Mouse (Mus musculus): ENCODE results near the gene Kcnk5. TPM values are rescaled to one million over a fixed set of nuclear protein-coding genes. Genes with fewer than 3 reads are reported as not detected.

Kcnk5 gene
- polyA plus RNA-seq, 1 experiment: 48.0 TPM

- WGBS: 18% methylated on average over 10 of the region's 10 CpGs
- no peaks in the 10 kb centered on the region for H3K36me3 ChIP-seq (ENCODE audit: control insufficient read depth, insufficient read depth, low read length)
- H3K4me3 ChIP-seq (ENCODE audit: low read depth, low read length): peak overlapping the region; percentile 16; the same call in 1 of the 2 replicates
- peaks cover 49% of the 10 kb centered on the region for H3K4me1 ChIP-seq (ENCODE audit: control insufficient read depth, insufficient read depth, insufficient read length, low read length)
- H3K27ac ChIP-seq (ENCODE audit: insufficient read depth, low read depth, low read length): peak overlapping the region; percentile 95
- no peaks in the 10 kb centered on the region for H3K27me3 ChIP-seq (ENCODE audit: control insufficient read depth, insufficient read depth, low read length)
- TF ChIP-seq POLR2A (IDR thresholded peaks at IDR 0.05; ENCODE audit: low read depth, low read length) (no peak), CTCF (IDR thresholded peaks at IDR 0.05; ENCODE audit: extremely low read depth, insufficient read length, insufficient replicate concordance, low read depth, low read length) (no peak)
Measured at GRCm38 (mm10) chr14:20224576-20225218, 43.1 kb upstream of the Kcnk5 start.

DNA sequence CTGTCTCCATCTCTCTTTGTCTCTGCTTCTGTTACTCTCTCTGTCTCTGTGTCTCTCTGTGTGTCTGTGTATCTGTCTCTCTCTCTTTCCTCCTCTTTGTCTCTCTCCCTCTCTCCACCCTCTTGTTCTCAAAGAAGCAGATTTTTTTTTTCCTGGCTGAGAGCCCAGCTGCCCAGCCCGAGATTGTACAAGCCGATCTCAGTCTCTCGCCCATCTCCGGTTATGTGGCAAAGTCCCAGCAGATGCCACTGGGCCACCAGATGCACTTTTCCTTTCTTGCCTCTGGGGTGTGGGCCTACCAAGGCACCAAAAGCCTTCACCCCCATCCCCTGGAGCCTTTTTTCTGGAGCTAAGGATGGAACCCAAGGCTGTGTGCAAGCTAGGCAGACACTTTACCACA, 42.6 kb upstream of the Kcnk5 start:
- Histone ChIP-seq H3K4me1 (ENCODE audit: control insufficient read depth, insufficient read depth, insufficient read length, low read length) (peaks cover 46% of the 10 kb centered on the region), H3K36me3 (ENCODE audit: control insufficient read depth, insufficient read depth, low read length) (no peaks in the 10 kb centered on the region), H3K4me3 (ENCODE audit: low read depth, low read length) (peak overlapping the region; percentile 16; the same call in 1 of the 2 replicates), H3K27ac (ENCODE audit: insufficient read depth, low read depth, low read length) (peak overlapping the region; percentile 95), H3K27me3 (ENCODE audit: control insufficient read depth, insufficient read depth, low read length) (no peaks in the 10 kb centered on the region)
- peak; percentile 33; the same call in 1 of the 2 replicates for TF ChIP-seq CTCF (IDR thresholded peaks at IDR 0.05; ENCODE audit: extremely low read depth, insufficient read length, insufficient replicate concordance, low read depth, low read length)
- TF ChIP-seq POLR2A (IDR thresholded peaks at IDR 0.05; ENCODE audit: low read depth, low read length): no peak
- WGBS: 3% methylated on average over 4 of the region's 4 CpGs

DNA sequence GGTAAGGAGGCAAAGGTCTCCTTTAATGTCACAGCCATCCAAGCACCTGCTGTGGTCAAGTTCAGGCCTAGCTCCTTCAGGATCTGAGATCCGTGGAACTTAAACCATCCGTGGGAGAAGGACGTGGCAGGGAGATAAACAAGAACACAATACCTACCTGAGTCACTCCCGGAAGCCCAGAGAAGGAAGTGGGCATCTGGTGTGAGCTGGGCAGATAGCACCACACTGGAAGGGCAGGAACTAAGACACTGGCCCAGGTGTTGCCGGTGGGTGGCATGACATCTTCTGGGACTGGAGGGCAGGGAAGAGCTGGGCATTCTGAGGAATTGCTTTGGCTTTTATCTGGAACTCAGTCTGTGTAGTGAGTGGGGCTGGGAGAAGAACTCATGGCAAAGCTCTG, 41.6 kb upstream of the Kcnk5 start:
- TF ChIP-seq CTCF (IDR thresholded peaks at IDR 0.05; ENCODE audit: extremely low read depth, insufficient read length, insufficient replicate concordance, low read depth, low read length) (no peak), POLR2A (IDR thresholded peaks at IDR 0.05; ENCODE audit: low read depth, low read length) (no peak)

GRCm38 (mm10) chr14:20221083-20221482, 39.5 kb upstream of the Kcnk5 start:
- TF ChIP-seq POLR2A (IDR thresholded peaks at IDR 0.05; ENCODE audit: low read depth, low read length): no peak
- no peak for TF ChIP-seq CTCF (IDR thresholded peaks at IDR 0.05; ENCODE audit: extremely low read depth, insufficient read length, insufficient replicate concordance, low read depth, low read length)
- no peaks in the 10 kb centered on the region for H3K36me3 ChIP-seq (ENCODE audit: control insufficient read depth, insufficient read depth, low read length)
- no peaks in the 10 kb centered on the region for H3K27me3 ChIP-seq (ENCODE audit: control insufficient read depth, insufficient read depth, low read length)
- WGBS: 77% methylated on average over 7 of the region's 7 CpGs
- peaks cover 23% of the 10 kb centered on the region; the same call in 1 of the 2 replicates for H3K4me1 ChIP-seq (ENCODE audit: control insufficient read depth, insufficient read depth, insufficient read length, low read length)
- H3K27ac ChIP-seq (ENCODE audit: insufficient read depth, low read depth, low read length): no peak overlapping the region
- H3K4me3 ChIP-seq (ENCODE audit: low read depth, low read length): no peak overlapping the region

More for the DNA sequence above, 41.6 kb upstream of the Kcnk5 start:
- H3K36me3 ChIP-seq (ENCODE audit: control insufficient read depth, insufficient read depth, low read length): no peaks in the 10 kb centered on the region
- 15% methylated on average over 5 of the region's 5 CpGs for WGBS
- H3K4me1 ChIP-seq (ENCODE audit: control insufficient read depth, insufficient read depth, insufficient read length, low read length): peaks cover 39% of the 10 kb centered on the region
- H3K27ac ChIP-seq (ENCODE audit: insufficient read depth, low read depth, low read length): peak overlapping the region; percentile 95
- no peaks in the 10 kb centered on the region for H3K27me3 ChIP-seq (ENCODE audit: control insufficient read depth, insufficient read depth, low read length)
- H3K4me3 ChIP-seq (ENCODE audit: low read depth, low read length): no peak overlapping the region

GRCm38 (mm10) chr14:20219849-20220248, 38.2 kb upstream of the Kcnk5 start:
- TF ChIP-seq POLR2A (IDR thresholded peaks at IDR 0.05; ENCODE audit: low read depth, low read length) (no peak), CTCF (IDR thresholded peaks at IDR 0.05; ENCODE audit: extremely low read depth, insufficient read length, insufficient replicate concordance, low read depth, low read length) (no peak)
- no peaks in the 10 kb centered on the region for H3K36me3 ChIP-seq (ENCODE audit: control insufficient read depth, insufficient read depth, low read length)
- no peak overlapping the region for H3K27ac ChIP-seq (ENCODE audit: insufficient read depth, low read depth, low read length)
- no peaks in the 10 kb centered on the region for H3K27me3 ChIP-seq (ENCODE audit: control insufficient read depth, insufficient read depth, low read length)
- 21% methylated on average over 1 of the region's 1 CpGs for WGBS
- H3K4me1 ChIP-seq (ENCODE audit: control insufficient read depth, insufficient read depth, insufficient read length, low read length): peaks cover 16% of the 10 kb centered on the region; the same call in 1 of the 2 replicates
- H3K4me3 ChIP-seq (ENCODE audit: low read depth, low read length): no peak overlapping the region

DNA sequence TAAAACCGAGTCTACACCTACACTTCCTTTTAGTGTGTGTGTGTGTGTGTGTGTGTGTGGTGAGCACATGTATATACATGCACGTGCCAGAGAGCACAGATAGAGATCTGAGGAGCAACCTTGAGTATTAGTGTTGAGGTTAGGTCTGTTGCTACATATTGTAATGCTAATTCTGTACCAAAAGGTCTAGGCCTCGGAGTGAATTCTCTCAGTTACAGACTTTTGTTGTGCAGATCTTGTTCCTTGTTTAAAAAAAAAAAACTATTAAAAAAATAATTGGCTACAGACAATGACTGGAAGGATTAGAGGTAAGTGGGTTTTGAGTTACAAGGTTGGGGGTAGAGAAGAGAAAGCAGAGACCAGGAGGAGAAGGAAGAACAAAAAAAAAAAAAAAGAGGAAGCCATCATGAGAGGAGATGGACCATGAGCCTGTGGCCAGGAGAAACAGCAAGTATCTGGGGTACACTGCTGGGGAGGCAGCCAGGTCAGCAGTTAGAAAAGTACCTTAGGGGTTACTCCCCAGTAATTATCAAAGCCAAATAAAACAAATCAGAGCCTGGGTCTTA, 35.8 kb upstream of the Kcnk5 start:
- no peaks in the 10 kb centered on the region for H3K36me3 ChIP-seq (ENCODE audit: control insufficient read depth, insufficient read depth, low read length)
- 61% methylated on average over 3 of the region's 3 CpGs for WGBS

DNA sequence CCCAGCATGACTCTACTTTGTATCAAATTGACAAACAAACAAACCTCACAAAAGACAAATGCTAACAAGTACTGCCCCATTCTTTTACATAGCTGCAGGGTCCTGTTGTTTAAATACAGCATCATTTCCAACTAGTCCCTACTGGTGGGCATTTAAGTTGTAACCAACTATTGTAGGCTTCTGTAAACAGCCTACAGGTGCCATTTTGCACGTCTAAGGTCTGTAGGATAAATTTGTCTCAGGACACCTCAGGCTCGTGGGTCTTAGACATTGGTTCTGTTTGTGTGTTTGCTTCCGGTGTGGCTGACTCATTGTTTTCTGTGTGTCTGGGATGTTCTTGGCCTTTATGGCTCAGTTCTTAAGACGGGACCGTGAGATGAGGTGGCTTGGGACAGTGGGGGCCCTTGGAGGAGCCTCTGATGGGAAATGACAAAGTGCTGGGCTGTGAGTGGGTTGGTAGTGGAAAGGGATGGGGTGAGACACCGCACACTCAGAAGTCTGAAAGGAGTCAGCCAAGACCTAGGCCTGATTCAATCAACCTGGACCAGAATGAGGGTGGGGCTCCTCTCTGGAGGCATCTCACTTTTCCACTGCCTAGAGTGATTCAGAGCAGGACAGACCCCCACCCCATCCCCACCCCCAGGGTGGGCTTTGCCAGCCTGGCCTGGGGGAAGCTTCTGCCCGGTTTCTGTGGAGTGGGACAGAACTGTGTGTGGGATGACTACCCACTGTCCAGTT, 35.1 kb upstream of the Kcnk5 start:
- TF ChIP-seq POLR2A (IDR thresholded peaks at IDR 0.05; ENCODE audit: low read depth, low read length): no peak
- TF ChIP-seq CTCF (IDR thresholded peaks at IDR 0.05; ENCODE audit: extremely low read depth, insufficient read length, insufficient replicate concordance, low read depth, low read length): no peak
- Histone ChIP-seq H3K36me3 (ENCODE audit: control insufficient read depth, insufficient read depth, low read length) (no peaks in the 10 kb centered on the region), H3K4me3 (ENCODE audit: low read depth, low read length) (no peak overlapping the region), H3K4me1 (ENCODE audit: control insufficient read depth, insufficient read depth, insufficient read length, low read length) (peaks cover 10% of the 10 kb centered on the region; the same call in 1 of the 2 replicates), H3K27ac (ENCODE audit: insufficient read depth, low read depth, low read length) (no peak overlapping the region), H3K27me3 (ENCODE audit: control insufficient read depth, insufficient read depth, low read length) (no peaks in the 10 kb centered on the region)
- 88% methylated on average over 7 of the region's 7 CpGs for WGBS

More for the DNA sequence above, 35.8 kb upstream of the Kcnk5 start:
- Histone ChIP-seq H3K4me1 (ENCODE audit: control insufficient read depth, insufficient read depth, insufficient read length, low read length) (peaks cover 10% of the 10 kb centered on the region; the same call in 1 of the 2 replicates), H3K27me3 (ENCODE audit: control insufficient read depth, insufficient read depth, low read length) (no peaks in the 10 kb centered on the region), H3K27ac (ENCODE audit: insufficient read depth, low read depth, low read length) (no peak overlapping the region), H3K4me3 (ENCODE audit: low read depth, low read length) (no peak overlapping the region)
- TF ChIP-seq CTCF (IDR thresholded peaks at IDR 0.05; ENCODE audit: extremely low read depth, insufficient read length, insufficient replicate concordance, low read depth, low read length) (no peak), POLR2A (IDR thresholded peaks at IDR 0.05; ENCODE audit: low read depth, low read length) (no peak)

Data from small intestine, adult 2 months (tissue).